Mouse (Mus musculus): ENCODE measurements around the gene Ptprn.
"Not testable (repeated sequence)": the region's sequence is repeated elsewhere in the genome, so short reads cannot be mapped to it uniquely, and the experiment has no call there.

Ptprn gene

GRCm38 (mm10) chr1:75253029-75253428 is 11.3 kb downstream of the Ptprn start:
- peak; percentile 71 for DNase-seq (ENCODE audit: low read depth, low spot score)

- DNase-seq (ENCODE audit: low read depth, low spot score), result no peak
Observed at GRCm38 (mm10) chr1:75252308-75252707, 12.0 kb downstream of the Ptprn start.

DNA sequence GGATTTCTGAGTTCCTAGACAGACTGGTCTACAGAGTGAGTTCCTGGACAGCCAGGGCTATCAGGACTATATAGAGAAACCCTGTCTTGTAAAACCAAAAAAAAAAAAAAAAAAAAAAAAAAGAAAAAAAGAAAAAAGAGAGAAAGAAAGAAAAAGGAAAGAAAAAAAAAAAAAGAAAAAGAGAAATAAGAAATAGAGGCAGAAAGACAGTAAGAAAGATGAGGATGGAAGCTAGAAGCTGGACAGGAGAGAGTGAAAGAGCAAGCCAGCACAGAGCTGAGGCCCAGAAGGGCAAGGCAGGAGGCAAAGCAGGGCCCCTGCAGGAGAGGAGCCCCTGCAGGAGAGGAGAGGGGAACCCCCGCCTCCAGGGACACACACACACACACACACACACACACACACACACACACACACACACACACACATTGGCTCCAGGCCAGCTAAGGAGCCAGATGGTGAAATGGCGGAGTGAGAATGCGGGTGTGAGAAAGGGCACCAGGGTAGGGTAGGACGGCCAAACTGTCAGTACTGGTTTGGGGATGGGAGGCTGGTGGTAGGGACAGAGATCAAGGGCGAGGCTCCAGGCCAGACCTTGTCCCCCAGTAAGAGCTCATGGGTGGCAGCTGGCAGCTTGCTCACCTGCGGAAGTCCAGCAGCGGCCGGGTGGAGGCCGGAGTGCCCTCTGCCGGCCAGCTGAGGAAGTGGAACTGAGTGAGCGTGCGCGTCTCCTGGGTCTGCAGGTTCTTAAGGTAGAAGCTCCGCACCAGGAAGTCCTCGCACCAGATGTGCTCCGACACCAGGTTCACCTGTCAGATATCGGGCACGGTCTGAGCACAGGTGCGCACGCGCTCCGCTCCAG is 13.0 kb downstream of the Ptprn start:
- peak; percentile 91 for DNase-seq (ENCODE audit: low read depth, low spot score)

GRCm38 (mm10) chr1:75250498-75250897 is 13.8 kb downstream of the Ptprn start:
- DNase-seq (ENCODE audit: low read depth, low spot score), result peak; percentile 52

GRCm38 (mm10) chr1:75248041-75248772 is 16.1 kb downstream of the Ptprn start:
- no peak for DNase-seq (ENCODE audit: low read depth, low spot score)

DNA sequence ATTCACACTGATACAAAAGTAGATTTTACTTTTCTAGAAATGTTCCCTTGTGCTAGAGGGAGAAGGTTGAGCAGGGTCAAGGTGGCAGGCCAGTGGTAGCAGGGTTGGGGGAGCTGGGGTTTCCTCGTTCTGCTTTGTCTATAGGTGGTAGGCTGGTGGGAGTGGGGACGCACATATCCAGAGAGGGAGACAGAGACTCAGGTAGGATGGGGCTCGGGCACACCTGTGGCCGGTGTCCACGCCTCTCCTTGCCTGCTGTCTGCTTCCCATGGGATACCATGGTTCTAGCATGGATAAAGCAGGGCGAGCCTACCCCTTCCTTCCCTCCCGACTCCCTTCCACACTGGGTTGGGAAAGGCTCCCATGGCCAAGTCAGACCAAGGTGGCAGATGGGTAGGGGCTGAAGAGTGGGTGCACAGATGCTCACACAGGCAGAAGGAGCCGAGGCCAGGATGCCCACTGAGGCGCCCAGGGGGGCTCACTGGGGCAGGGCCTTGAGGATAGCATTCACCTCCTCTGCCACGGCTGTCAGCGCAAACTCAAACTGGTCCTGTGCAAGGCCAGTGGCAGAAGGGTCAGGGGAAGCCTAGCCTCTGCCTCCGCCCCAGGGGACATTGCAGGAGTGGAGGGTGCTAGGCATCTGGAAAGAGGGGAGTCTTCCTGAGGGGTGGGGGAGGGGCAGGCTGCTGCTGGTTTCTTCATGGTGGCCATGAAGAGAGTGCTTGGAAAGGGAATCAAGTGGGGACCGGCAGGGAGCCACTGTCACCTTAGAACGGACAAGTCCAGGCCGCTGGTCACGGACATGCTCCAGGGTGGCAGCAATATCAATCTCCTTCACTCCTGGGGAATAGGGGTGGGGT is 17.0 kb downstream of the Ptprn start:
- no peak for DNase-seq (ENCODE audit: low read depth, low spot score)

GRCm38 (mm10) chr1:75244836-75245235 is 19.5 kb downstream of the Ptprn start:
- peak; percentile 92 for DNase-seq (ENCODE audit: low read depth, low spot score)

DNA sequence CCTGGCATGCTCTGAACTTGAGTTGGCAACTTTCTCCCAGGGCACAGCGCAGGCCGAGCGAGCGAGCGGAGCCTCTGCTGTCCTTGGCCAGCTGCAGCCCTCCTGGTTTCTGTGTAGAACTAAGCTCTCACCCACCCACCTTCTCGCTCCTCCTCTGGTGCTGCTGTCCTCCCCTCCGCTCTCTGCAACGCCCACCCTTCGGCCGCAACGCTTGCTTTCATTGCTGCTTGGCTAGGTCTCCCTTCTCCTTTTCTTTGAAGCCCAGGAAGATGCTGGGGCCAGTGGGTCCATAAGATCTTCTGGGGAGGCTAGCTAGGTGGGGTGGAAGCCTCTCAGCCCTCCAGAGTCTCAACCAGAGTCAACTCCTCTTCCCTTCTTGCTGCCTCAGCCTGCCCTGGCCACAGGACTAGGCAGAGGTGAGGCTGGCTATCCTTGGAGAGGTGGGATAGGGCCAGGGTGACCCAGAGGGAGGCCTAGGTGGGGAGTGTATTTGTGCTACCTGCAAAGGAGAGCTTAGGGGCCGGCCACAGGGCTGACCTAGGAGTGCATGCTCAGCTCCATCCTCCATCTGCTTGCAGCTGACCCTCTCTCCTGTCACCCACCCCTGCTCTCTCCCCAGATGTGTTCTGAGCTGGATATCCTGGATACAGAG is 20.0 kb downstream of the Ptprn start:
- DNase-seq (ENCODE audit: low read depth, low spot score), result no peak

- DNase-seq (ENCODE audit: low read depth, low spot score), result no peak
Observed at GRCm38 (mm10) chr1:75243411-75243810, 20.9 kb downstream of the Ptprn start.

GRCm38 (mm10) chr1:75239591-75239990 is 24.7 kb downstream of the Ptprn start:
- DNase-seq (ENCODE audit: low read depth, low spot score), result peak; percentile 61

DNA sequence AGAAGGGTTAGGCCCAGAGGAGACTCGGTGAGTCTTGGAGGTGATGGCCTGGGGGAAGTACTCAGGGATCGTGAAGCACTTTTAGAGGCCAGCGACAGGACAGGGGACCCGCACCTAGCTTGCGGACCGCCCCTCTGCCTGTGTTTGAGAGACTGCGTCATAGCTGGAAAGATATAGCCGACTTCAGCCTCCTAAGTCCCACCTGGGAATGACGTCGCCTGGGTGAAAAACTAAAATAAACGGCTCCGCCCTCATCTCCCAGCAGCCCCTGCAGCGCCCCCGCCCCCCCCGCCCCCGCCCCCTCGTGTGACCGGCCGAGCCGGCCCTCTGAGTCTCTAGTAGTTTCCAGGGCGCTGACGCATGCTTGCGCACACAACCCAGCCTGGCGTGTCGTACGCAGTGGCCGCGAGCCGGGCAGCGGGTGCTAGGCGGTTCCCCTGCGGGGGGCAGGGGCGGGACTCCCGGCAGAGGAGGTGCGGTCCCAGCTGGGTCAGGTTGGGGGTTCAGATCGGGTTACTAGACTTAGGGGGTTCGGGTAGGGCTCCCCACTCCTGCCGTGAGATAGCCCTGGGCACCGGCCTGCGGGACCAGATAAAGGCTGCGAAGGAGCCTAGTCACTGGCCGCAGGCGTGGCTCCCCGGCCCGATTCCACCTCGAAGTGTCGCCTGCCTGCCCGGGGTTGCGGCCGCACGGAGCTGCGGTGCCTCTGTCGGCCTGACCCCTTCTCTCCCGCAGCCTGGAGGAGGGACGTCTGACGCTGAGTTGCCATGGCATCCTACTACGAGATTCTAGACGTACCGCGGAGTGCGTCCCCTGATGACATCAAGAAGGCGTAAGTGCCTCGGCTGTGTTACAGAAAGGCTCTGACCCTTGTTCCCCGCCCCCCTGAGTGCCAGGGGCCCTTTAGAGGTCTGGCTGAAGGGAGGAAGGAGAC is 27.9 kb downstream of the Ptprn start, which contains the start of gene Dnajb2:
TSS of gene Dnajb2 (plus strand) at position 290 of the 934 bp plus-strand sequence.
- DNase-seq (ENCODE audit: low read depth, low spot score), result peak; percentile 85

GRCm38 (mm10) chr1:75234606-75235005 is 29.7 kb downstream of the Ptprn start:
- DNase-seq (ENCODE audit: low read depth, low spot score), result peak; percentile 79

DNA sequence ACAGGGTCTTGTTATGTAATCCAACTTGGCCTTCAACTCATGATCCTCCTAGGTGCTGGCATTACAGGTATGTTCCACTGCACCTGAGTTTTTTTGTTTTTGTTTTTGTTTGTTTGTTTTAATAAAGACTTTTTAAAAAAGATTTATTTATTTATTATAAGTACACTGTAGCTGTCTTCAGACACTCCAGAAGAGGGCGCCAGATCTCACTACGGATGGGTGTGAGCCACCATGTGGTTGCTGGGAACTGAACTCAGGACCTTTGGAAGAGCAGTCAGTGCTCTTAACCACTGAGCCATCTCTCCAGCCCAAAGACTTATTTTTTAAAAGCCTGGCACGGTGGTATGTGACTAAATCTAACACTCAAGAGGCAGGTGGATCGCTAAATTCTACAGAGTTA is 31.8 kb downstream of the Ptprn start:
- DNase-seq (ENCODE audit: low read depth, low spot score), result not testable (repeated sequence)

- no peak for DNase-seq (ENCODE audit: low read depth, low spot score)
Observed at GRCm38 (mm10) chr1:75231664-75232152, 32.6 kb downstream of the Ptprn start, which contains the start of gene A630095N17Rik. TSS of gene A630095N17Rik (minus strand) at chr1:75232102.

DNA sequence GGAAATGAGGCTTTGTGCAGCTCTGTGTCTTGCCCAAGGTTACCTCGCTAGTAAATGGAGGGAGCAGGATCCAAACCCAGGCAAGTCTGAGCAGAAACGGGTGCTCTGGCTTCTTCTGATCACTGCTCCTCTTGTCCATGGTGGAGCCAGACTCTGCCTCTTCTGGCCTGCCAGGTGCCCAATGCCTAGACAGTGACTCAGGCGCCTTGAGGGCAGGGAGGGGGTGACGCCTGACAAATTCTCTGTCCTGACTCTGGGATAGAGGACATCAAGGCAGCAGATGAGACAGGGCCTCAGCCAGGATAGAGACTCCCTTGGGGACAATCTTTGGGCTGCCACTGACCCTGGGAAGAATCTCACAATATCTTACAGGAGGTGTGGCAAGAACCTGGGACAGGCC is 33.1 kb downstream of the Ptprn start:
- DNase-seq (ENCODE audit: low read depth, low spot score), result no peak

GRCm38 (mm10) chr1:75230335-75230994 is 33.8 kb downstream of the Ptprn start:
- no peak for DNase-seq (ENCODE audit: low read depth, low spot score)

- no peak for DNase-seq (ENCODE audit: low read depth, low spot score)
Observed at GRCm38 (mm10) chr1:75229158-75229557, 35.1 kb downstream of the Ptprn start.

- DNase-seq (ENCODE audit: low read depth, low spot score), result peak; percentile 78
Observed at GRCm38 (mm10) chr1:75227653-75228052, 36.6 kb downstream of the Ptprn start.

DNA sequence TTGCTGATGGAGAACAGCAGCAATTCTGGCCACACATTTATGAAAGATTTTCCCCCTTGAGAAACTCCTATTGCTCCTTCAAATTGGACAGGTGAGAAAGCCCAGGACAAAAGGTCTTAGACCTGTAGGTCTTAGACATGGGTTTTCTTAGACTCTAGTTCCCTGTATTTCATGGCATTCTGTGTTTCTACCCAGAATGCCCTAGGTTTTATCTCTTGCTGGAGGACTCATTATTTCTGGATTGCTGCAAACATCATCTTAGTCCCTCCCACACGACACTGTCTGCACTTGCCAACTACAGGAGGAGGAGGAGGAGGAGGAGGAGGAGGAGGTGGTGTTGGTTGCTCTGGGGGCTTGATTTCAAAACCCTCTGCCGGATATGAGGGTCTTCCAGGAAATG is 38.2 kb downstream of the Ptprn start:
- DNase-seq (ENCODE audit: low read depth, low spot score), result no peak
